In the genomic region with DNA sequence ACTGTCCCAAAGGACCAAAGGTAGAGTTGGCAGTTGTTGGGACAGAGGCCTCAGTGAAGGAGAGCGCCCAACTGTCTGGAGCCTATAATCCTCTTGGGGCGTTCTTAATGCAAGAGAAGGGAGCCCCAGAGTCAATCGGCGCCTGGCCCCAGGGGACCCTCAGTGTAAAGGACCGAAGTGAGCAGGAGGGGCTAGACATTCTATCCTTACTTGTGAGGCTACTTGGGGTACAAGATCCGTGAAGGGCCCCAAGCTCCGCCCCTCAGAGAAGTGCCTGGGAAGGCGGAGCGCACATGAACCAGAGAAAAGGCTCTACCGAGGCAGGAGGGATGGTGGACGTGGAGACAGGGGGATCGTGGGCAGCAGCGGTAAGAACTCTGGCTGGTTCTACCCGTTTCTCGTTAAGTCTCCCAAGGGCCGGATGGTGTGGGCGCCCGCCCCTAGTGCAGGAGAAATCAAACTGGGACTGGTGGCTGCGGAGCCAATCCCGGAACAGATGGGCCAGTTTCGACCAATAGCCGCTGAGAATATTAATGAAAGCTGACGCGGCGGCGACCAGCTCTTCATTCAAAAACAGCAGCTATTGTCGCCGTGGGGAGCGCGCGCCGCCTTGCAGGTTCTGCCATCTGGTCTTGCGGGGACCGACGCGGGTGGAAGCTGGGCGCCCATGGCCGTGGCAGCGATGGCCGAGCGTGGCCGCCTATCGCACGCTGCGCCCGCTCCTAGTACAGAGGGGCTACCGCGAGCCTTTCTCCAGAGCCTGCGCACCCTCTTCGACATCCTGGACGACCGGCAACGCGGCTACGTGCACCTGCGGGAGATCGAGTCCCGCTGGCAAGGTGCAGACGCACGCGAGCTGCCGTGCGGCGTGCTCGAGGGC, we compare ENCODE assay signal across 8 mouse cellular contexts. TPM values are rescaled to one million over a fixed set of nuclear protein-coding genes. Genes with fewer than 3 reads are reported as not detected.
DNase-seq lines count a peak whose midpoint lies in the region; ATAC-seq lines count a peak whose summit lies in the region.

A gene (plus strand): TSS at position 558 of the 880 bp plus-strand sequence.

- H3K4me2 ChIP-seq in hindbrain, embryonic 15.5 days: peak within 1 kb of the TSS; percentile 99

- H3K27me3 ChIP-seq in hindbrain, embryonic 15.5 days: peaks cover 10% of the 10 kb centered on the region; the same call in 1 of the 2 replicates

- peak within 1 kb of the TSS; percentile 60 for H3K9ac ChIP-seq in hindbrain, embryonic 15.5 days

- H3K36me3 ChIP-seq in hindbrain, embryonic 15.5 days: no peaks in the 10 kb centered on the region

- H3K27ac ChIP-seq in hindbrain, embryonic 15.5 days (replicated peaks): peak within 1 kb of the TSS; percentile 66

- peak; percentile 95 for DNase-seq in ZHBTc4 (ENCODE audit: low read depth, low spot score)
- DNase-seq in cerebellum, postnatal 36 days: peak; percentile 86
- peak; percentile 88 to 92 for DNase-seq in frontal cortex, postnatal 36 days (ENCODE audit: low spot score in 2 of 2)
- peak; percentile 87 to 88 for DNase-seq in layer of hippocampus, postnatal 36 days
- DNase-seq in lung, postnatal 25 days (ENCODE audit: low spot score): peak; percentile 92
- peak; percentile 54 for DNase-seq in retina, adult 2 months (ENCODE audit: low read depth, low spot score)
- peak; percentile 82 for DNase-seq in thymus, postnatal 25 days

- H3K9me3 ChIP-seq in hindbrain, embryonic 15.5 days: no peaks in the 10 kb centered on the region

- WGBS in hindbrain, embryonic 15.5 days: under 1% methylated on average over 65 of the region's 65 CpGs

- H3K4me1 ChIP-seq in hindbrain, embryonic 15.5 days (replicated peaks): peaks cover 19% of the 10 kb centered on the region

- peak within 1 kb of the TSS; percentile 74 for H3K4me3 ChIP-seq in hindbrain, embryonic 15.5 days

- peak; percentile 93 for ATAC-seq in hindbrain, embryonic 15.5 days (ENCODE audit: low FRiP score, low read depth)

RNA-seq across cellular contexts. Expression of the gene that starts here (rescaled TPM):
- 11.8 and 13.8 TPM in 2 replicates for polyA plus RNA-seq in hindbrain, embryonic 15.5 days (2015; fragmentation: Nextera tagmentation; extraction: Ambion mirVana)
- 1 to 10 TPM; 3.7 to 4.6 TPM for total RNA-seq in layer of hippocampus, postnatal 36 days (2021)

Comparison
In these comparisons a context has a peak if more than half of its experiments do, and no peak if none do; other contexts are left out.
1. Peak in every context shown above with its lines: DNase-seq, ATAC-seq, H3K4me3 ChIP-seq and H3K27ac ChIP-seq.